Mouse (Mus musculus) regulatory T cell (primary cell): ENCODE data around the gene Gm20388.

Experiments used
- in situ Hi-C: fragments of 300-600 bp; cut with MboI, MseI; formaldehyde crosslinking; loops from one replicate; pipeline ENCODE4 v1.15.1; 2025; ENCODE audit warnings: high pct_unique_total_duplicates

Gene Gm20388

GRCm38 (mm10) chr8:121200979-121201378, 1290.3 kb downstream of the Gm20388 start:
- in situ Hi-C loops = no loop called here

GRCm38 (mm10) chr8:121201651-121202050, 1291.0 kb downstream of the Gm20388 start:
- in situ Hi-C loops = no loop called here

- in situ Hi-C loops = no loop called here
These were observed 1293.2 kb downstream of the Gm20388 start for GRCm38 (mm10) chr8:121203612-121204376.

- in situ Hi-C loops = no loop called here
These were observed 1296.5 kb downstream of the Gm20388 start for GRCm38 (mm10) chr8:121207171-121207570.

GRCm38 (mm10) chr8:121210627-121211026, 1300.0 kb downstream of the Gm20388 start:
- in situ Hi-C loops = loop anchor here (5.0 kb wide), 1 partner anchor 88 kb away; no protein-coding TSS in a partner anchor

- in situ Hi-C loops = loop anchor here (5.0 kb wide), 1 partner anchor 91 kb away; no protein-coding TSS in a partner anchor
These were observed 1302.6 kb downstream of the Gm20388 start for GRCm38 (mm10) chr8:121213236-121213635.

- in situ Hi-C loops = loop anchor here (5.0 kb wide), 1 partner anchor 91 kb away; no protein-coding TSS in a partner anchor
These were observed 1303.0 kb downstream of the Gm20388 start for GRCm38 (mm10) chr8:121213651-121214050.

GRCm38 (mm10) chr8:121214975-121215374, 1304.3 kb downstream of the Gm20388 start:
- in situ Hi-C loops = loop anchor here (5.0 kb wide), 1 partner anchor 93 kb away; no protein-coding TSS in a partner anchor

- in situ Hi-C loops = no loop called here
These were observed 1305.9 kb downstream of the Gm20388 start for GRCm38 (mm10) chr8:121216441-121216949.

- in situ Hi-C loops = no loop called here
These were observed 1307.8 kb downstream of the Gm20388 start for GRCm38 (mm10) chr8:121218486-121218885.

GRCm38 (mm10) chr8:121220103-121220899, 1309.7 kb downstream of the Gm20388 start:
- in situ Hi-C loops = no loop called here

GRCm38 (mm10) chr8:121224709-121225108, 1314.1 kb downstream of the Gm20388 start:
- in situ Hi-C loops = no loop called here

- in situ Hi-C loops = no loop called here
These were observed 1317.1 kb downstream of the Gm20388 start for GRCm38 (mm10) chr8:121227756-121228155.

- in situ Hi-C loops = no loop called here
These were observed 1318.3 kb downstream of the Gm20388 start for GRCm38 (mm10) chr8:121228892-121229291.

- in situ Hi-C loops = no loop called here
These were observed 1318.9 kb downstream of the Gm20388 start for GRCm38 (mm10) chr8:121229550-121229949.

GRCm38 (mm10) chr8:121233196-121233595, 1322.6 kb downstream of the Gm20388 start:
- in situ Hi-C loops = no loop called here

GRCm38 (mm10) chr8:121234915-121235314, 1324.3 kb downstream of the Gm20388 start:
- in situ Hi-C loops = no loop called here

GRCm38 (mm10) chr8:121239640-121240039, 1329.0 kb downstream of the Gm20388 start:
- in situ Hi-C loops = no loop called here

- in situ Hi-C loops = no loop called here
These were observed 1331.3 kb downstream of the Gm20388 start for GRCm38 (mm10) chr8:121241761-121242552.

GRCm38 (mm10) chr8:121242671-121243070, 1332.0 kb downstream of the Gm20388 start:
- in situ Hi-C loops = no loop called here

GRCm38 (mm10) chr8:121248823-121249222, 1338.2 kb downstream of the Gm20388 start:
- in situ Hi-C loops = no loop called here
